Mouse (Mus musculus): Measurements from ENCODE around the gene Zdhhc22. TPM values are rescaled to one million over a fixed set of nuclear protein-coding genes. Genes with fewer than 3 reads are reported as not detected.

The Zdhhc22 gene
- polyA plus RNA-seq, 1 experiment from 2014 or later, result 0.43 TPM

DNA sequence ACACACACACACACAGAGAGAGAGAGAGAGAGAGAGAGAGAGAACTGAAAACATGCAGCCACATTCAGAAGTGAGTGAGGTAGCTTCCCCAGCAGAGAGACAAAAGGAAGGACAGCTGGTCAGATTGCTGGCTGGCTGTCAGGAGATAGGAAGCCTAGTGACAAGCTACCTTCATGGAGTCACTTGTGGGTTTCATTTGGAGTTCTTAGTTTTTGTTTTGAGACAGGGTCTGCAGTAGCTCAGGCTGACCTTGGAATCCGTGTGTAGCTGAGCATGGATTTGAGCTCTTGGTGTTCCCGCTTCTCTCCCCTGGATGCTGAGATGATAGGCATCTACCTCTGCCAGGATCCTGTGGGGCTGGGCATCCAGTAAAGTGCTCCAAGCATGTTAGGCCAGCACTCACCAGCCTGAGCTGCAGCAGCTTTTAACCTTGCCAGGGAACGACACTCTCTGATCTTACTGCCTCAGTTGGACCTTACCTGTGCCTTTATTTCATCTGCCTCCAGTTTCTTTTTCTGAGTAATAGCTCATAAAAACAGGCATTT is 29.4 kb downstream of the Zdhhc22 start:
- no peaks in the 10 kb centered on the region for H3K4me1 ChIP-seq (ENCODE audit: control insufficient read depth, insufficient read depth, low read length)
- 90% methylated on average over 3 of the region's 3 CpGs for WGBS
- H3K9me3 ChIP-seq (replicated peaks; ENCODE audit: control insufficient read depth, low read length), result no peaks in the 10 kb centered on the region
- H3K4me3 ChIP-seq (replicated peaks; ENCODE audit: low read length), result no peak overlapping the region
- no peak for ATAC-seq (ENCODE audit: insufficient read depth, low FRiP score)
- no peak overlapping the region for H3K4me2 ChIP-seq (ENCODE audit: low read depth, low read length)
- peaks cover 14% of the 10 kb centered on the region; the same call in 1 of the 2 replicates for H3K36me3 ChIP-seq (ENCODE audit: control insufficient read depth, insufficient read depth, low read length)
- H3K9ac ChIP-seq (ENCODE audit: low read length), result no peak overlapping the region
- H3K27me3 ChIP-seq (ENCODE audit: control insufficient read depth, insufficient read depth, low read length), result no peaks in the 10 kb centered on the region
- H3K27ac ChIP-seq (ENCODE audit: low read length), result no peak overlapping the region

DNA sequence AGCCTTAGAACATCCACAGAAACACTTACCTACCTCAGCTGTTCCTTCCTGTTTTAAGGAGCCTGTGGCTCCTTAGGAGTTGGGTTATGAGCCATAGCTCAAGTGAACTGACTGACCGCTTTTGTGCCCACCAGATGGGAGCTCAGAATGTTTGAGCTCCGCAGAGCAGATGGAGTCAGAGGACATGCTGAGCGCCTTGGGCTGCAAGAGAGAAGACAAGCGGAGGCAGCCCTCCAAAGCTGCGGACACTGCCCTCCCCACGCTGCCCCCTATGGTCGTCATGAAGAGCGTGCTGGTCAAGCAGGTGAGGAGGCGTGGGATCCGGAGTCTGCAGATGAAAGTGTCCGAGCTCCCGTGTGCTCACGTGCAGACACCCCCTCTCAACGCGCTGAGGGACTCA is 30.1 kb downstream of the Zdhhc22 start:
- no peak overlapping the region for H3K4me2 ChIP-seq (ENCODE audit: low read depth, low read length)
- no peak overlapping the region for H3K4me3 ChIP-seq (replicated peaks; ENCODE audit: low read length)
- no peak overlapping the region for H3K9ac ChIP-seq (ENCODE audit: low read length)
- no peak overlapping the region for H3K27ac ChIP-seq (ENCODE audit: low read length)
- peaks cover 16% of the 10 kb centered on the region; the same call in 1 of the 2 replicates for H3K36me3 ChIP-seq (ENCODE audit: control insufficient read depth, insufficient read depth, low read length)
- ATAC-seq (ENCODE audit: insufficient read depth, low FRiP score), result no peak
- H3K9me3 ChIP-seq (replicated peaks; ENCODE audit: control insufficient read depth, low read length), result no peaks in the 10 kb centered on the region
- no peaks in the 10 kb centered on the region for H3K4me1 ChIP-seq (ENCODE audit: control insufficient read depth, insufficient read depth, low read length)
- 89% methylated on average over 15 of the region's 15 CpGs for WGBS
- H3K27me3 ChIP-seq (ENCODE audit: control insufficient read depth, insufficient read depth, low read length), result no peaks in the 10 kb centered on the region

DNA sequence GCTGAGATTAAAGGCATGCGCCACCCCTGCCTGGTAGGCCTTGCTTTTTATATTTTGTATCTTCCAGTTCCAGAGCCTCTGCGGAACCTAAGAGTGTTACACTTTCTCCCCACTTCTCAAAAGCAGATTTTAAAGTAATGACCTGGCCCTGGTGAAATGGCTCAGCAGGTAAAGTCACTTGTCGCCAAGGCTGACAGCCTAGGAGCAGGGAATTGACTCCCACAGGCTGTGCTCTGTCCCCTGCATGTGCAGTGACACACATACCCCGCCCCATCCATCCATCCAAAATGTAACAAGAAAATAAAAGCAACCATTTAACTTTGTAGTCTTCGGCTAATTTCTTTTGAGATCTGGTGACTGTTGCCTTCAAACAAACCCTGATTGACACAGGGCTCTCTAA is 30.6 kb downstream of the Zdhhc22 start:
- Histone ChIP-seq H3K27ac (ENCODE audit: low read length) (no peak overlapping the region), H3K27me3 (ENCODE audit: control insufficient read depth, insufficient read depth, low read length) (no peaks in the 10 kb centered on the region), H3K4me1 (ENCODE audit: control insufficient read depth, insufficient read depth, low read length) (no peaks in the 10 kb centered on the region), H3K4me3 (replicated peaks; ENCODE audit: low read length) (no peak overlapping the region), H3K36me3 (ENCODE audit: control insufficient read depth, insufficient read depth, low read length) (peaks cover 19% of the 10 kb centered on the region; the same call in 1 of the 2 replicates), H3K9ac (ENCODE audit: low read length) (no peak overlapping the region), H3K9me3 (replicated peaks; ENCODE audit: control insufficient read depth, low read length) (no peaks in the 10 kb centered on the region), H3K4me2 (ENCODE audit: low read depth, low read length) (no peak overlapping the region)
- no peak for ATAC-seq (ENCODE audit: insufficient read depth, low FRiP score)
- 93% methylated on average over 5 of the region's 5 CpGs for WGBS

DNA sequence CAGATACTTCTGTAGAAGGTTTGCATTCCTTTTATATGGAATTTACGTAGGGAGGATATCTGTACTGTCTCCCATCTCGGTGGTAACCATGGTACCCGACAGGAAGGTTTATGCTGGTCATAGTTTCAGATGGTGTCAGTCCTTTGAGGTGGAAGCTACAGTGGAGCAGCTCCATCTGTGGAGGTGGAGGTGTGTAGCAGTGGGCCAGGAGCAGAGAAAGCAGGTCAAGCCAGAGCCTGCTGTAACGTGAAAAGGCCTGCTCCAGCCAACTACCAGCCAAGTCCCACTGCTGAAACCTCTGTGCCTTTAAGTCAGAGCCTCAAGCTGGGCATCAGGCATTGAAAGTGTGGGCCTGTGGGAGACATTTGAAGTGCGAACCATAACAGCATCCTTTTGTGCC is 31.7 kb downstream of the Zdhhc22 start:
- no peak for ATAC-seq (ENCODE audit: insufficient read depth, low FRiP score)
- no peak overlapping the region for H3K4me3 ChIP-seq (replicated peaks; ENCODE audit: low read length)
- no peak overlapping the region for H3K4me2 ChIP-seq (ENCODE audit: low read depth, low read length)
- no peaks in the 10 kb centered on the region for H3K9me3 ChIP-seq (replicated peaks; ENCODE audit: control insufficient read depth, low read length)
- WGBS, result 86% methylated on average over 5 of the region's 5 CpGs
- no peak overlapping the region for H3K27ac ChIP-seq (ENCODE audit: low read length)
- H3K9ac ChIP-seq (ENCODE audit: low read length), result no peak overlapping the region
- H3K4me1 ChIP-seq (ENCODE audit: control insufficient read depth, insufficient read depth, low read length), result no peaks in the 10 kb centered on the region
- H3K27me3 ChIP-seq (ENCODE audit: control insufficient read depth, insufficient read depth, low read length), result no peaks in the 10 kb centered on the region
- H3K36me3 ChIP-seq (ENCODE audit: control insufficient read depth, insufficient read depth, low read length), result peaks cover 24% of the 10 kb centered on the region

DNA sequence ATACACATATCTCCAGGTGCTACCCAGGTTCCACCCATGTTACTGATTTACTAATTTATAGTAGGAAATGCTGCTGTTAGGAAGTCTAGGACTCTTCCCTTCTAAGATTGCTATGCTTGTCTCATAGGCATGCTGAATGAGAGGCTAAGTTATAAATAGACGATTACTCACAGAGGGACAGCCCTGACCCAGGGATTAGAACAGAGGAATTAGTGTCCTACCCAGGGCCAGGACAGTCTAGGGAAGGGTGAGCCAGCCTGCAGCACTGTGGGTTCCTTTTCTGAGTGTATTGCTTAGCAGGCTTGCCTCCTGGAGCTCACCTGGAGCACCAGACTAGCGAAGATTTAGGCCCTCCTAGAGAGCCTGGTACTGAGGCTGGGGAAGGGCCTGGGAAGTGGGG is 34.3 kb downstream of the Zdhhc22 start:
- H3K4me3 ChIP-seq (replicated peaks; ENCODE audit: low read length), result no peak overlapping the region
- H3K4me2 ChIP-seq (ENCODE audit: low read depth, low read length), result no peak overlapping the region
- no peak overlapping the region for H3K27ac ChIP-seq (ENCODE audit: low read length)
- H3K27me3 ChIP-seq (ENCODE audit: control insufficient read depth, insufficient read depth, low read length), result no peaks in the 10 kb centered on the region
- WGBS, result 77% methylated on average over 2 of the region's 2 CpGs
- H3K9ac ChIP-seq (ENCODE audit: low read length), result no peak overlapping the region
- ATAC-seq (ENCODE audit: insufficient read depth, low FRiP score), result no peak
- H3K4me1 ChIP-seq (ENCODE audit: control insufficient read depth, insufficient read depth, low read length), result no peaks in the 10 kb centered on the region
- peaks cover 21% of the 10 kb centered on the region for H3K36me3 ChIP-seq (ENCODE audit: control insufficient read depth, insufficient read depth, low read length)
- H3K9me3 ChIP-seq (replicated peaks; ENCODE audit: control insufficient read depth, low read length), result no peaks in the 10 kb centered on the region

DNA sequence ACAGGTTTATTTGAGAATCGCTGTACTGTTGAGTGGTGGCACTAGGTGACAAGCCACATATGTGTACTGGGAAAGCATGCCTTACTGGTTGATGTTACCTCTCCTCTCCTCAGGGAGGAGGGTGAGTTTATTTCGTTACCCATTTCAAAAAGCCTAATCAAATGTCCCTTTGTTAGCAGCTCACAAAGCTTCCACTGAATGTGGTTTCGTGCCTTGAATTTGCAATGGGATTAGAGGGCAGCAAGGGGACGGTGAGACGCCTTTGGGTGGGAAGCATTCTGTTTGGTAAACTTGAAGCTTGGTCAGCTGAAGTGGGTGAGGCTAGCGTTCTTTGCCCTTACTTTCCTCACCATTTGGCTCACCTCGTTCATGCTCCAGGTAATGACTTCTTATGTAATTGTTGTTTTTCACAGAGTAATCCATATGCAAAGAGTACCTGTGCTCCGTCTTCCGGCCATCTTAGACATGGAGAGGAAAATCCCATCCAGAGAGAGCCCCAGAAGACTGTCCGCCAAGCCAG is 37.8 kb downstream of the Zdhhc22 start:
- H3K27me3 ChIP-seq (ENCODE audit: control insufficient read depth, insufficient read depth, low read length), result no peaks in the 10 kb centered on the region
- H3K9me3 ChIP-seq (replicated peaks; ENCODE audit: control insufficient read depth, low read length), result no peaks in the 10 kb centered on the region
- H3K4me3 ChIP-seq (replicated peaks; ENCODE audit: low read length), result no peak overlapping the region
- peak overlapping the region; percentile 18; the same call in 1 of the 2 replicates for H3K27ac ChIP-seq (ENCODE audit: low read length)
- peaks cover 15% of the 10 kb centered on the region for H3K36me3 ChIP-seq (ENCODE audit: control insufficient read depth, insufficient read depth, low read length)
- peaks cover 16% of the 10 kb centered on the region for H3K4me1 ChIP-seq (ENCODE audit: control insufficient read depth, insufficient read depth, low read length)
- H3K4me2 ChIP-seq (ENCODE audit: low read depth, low read length), result no peak overlapping the region
- no peak overlapping the region for H3K9ac ChIP-seq (ENCODE audit: low read length)
- no peak for ATAC-seq (ENCODE audit: insufficient read depth, low FRiP score)
- 85% methylated on average over 10 of the region's 10 CpGs for WGBS

DNA sequence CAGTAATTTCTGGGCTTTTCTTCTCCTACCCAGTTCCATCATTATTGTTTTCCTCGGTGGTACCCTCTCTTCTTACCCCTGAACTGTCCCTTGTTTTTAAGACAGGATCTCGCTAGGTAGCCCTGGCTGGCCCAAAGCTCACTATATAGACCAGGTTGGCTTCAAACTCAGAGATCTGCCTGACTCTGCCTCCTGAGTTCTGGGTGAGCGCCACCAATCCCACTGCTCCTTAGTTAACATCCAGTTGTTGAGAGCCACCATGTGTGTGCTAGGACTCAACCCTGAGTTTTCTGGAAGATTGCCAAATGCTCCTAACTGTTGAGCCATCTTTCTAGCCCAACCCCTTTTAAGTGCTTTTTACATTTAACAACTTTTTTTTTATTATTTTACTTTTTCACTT is 39.3 kb downstream of the Zdhhc22 start:
- H3K4me2 ChIP-seq (ENCODE audit: low read depth, low read length), result no peak overlapping the region
- no peak for ATAC-seq (ENCODE audit: insufficient read depth, low FRiP score)
- H3K9me3 ChIP-seq (replicated peaks; ENCODE audit: control insufficient read depth, low read length), result no peaks in the 10 kb centered on the region
- H3K4me3 ChIP-seq (replicated peaks; ENCODE audit: low read length), result no peak overlapping the region
- no peak overlapping the region for H3K27ac ChIP-seq (ENCODE audit: low read length)
- H3K27me3 ChIP-seq (ENCODE audit: control insufficient read depth, insufficient read depth, low read length), result no peaks in the 10 kb centered on the region
- H3K4me1 ChIP-seq (ENCODE audit: control insufficient read depth, insufficient read depth, low read length), result peaks cover 20% of the 10 kb centered on the region
- peaks cover 15% of the 10 kb centered on the region for H3K36me3 ChIP-seq (ENCODE audit: control insufficient read depth, insufficient read depth, low read length)
- no peak overlapping the region for H3K9ac ChIP-seq (ENCODE audit: low read length)
- WGBS, result 95% methylated on average over 3 of the region's 3 CpGs

DNA sequence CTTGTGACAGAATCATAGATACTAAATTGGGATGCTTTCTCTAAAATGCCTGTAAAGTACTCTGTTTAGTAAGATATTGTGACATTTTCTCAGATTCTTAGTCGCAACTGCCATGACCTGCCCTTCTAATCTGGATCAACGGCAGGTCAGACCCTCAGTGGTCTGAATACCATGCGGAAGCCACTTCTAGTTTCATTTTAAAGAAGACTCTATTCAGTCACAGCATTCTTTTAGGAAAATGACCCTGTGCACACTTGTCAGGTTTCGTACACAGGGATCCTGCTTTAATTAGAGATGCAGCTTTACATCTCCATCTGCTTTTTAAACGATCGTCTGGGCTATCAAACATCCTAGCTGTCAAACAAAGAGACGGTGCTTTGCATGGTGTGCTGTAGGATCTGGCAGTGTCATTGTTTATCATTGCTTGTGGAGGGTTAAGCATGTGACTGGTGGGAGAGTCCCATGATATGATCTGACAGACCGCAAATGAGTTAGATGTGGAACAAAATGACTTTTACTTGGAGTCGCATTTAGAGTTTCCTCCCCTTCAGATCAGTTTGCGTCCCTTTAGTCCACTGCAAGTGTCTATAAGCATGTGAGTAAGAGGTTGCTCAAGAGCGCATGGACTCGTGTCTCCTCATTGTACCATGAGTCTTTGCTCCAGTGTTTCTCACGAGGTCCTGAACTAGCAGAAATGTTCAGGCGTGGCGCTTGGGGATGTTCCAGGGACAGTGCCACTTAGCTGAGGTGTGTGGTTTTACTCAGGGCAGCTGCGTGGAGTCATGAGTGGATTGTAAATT is 39.9 kb downstream of the Zdhhc22 start:
- H3K4me2 ChIP-seq (ENCODE audit: low read depth, low read length), result no peak overlapping the region
- no peak for ATAC-seq (ENCODE audit: insufficient read depth, low FRiP score)
- peak overlapping the region; percentile 23; the same call in 1 of the 2 replicates for H3K9ac ChIP-seq (ENCODE audit: low read length)
- 62% methylated on average over 16 of the region's 16 CpGs for WGBS
- H3K27ac ChIP-seq (ENCODE audit: low read length), result no peak overlapping the region
- H3K36me3 ChIP-seq (ENCODE audit: control insufficient read depth, insufficient read depth, low read length), result peaks cover 15% of the 10 kb centered on the region
- no peaks in the 10 kb centered on the region for H3K9me3 ChIP-seq (replicated peaks; ENCODE audit: control insufficient read depth, low read length)
- peaks cover 22% of the 10 kb centered on the region for H3K4me1 ChIP-seq (ENCODE audit: control insufficient read depth, insufficient read depth, low read length)
- no peaks in the 10 kb centered on the region for H3K27me3 ChIP-seq (ENCODE audit: control insufficient read depth, insufficient read depth, low read length)
- no peak overlapping the region for H3K4me3 ChIP-seq (replicated peaks; ENCODE audit: low read length)

DNA sequence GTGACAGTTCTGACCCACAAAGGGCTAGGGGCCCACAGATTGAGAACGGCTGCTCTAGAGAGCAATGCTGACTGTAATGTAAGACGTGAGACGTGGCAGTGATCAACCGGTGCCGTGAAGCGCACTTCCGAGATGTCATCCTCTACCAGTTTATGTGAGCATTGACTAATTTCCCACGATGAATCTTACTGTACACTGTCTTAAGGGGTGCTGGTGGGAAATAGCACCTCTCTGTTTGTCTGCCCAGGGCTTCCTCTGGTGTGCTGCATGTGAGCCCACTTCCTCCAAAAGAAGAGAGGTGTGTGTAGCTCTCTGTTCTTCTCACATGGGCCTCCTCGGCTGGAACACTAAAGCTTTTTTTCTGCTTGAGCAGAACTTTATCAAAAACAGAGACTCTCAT is 40.7 kb downstream of the Zdhhc22 start:
- Histone ChIP-seq H3K4me1 (ENCODE audit: control insufficient read depth, insufficient read depth, low read length) (peaks cover 22% of the 10 kb centered on the region), H3K9ac (ENCODE audit: low read length) (no peak overlapping the region), H3K4me2 (ENCODE audit: low read depth, low read length) (no peak overlapping the region), H3K4me3 (replicated peaks; ENCODE audit: low read length) (no peak overlapping the region), H3K27ac (ENCODE audit: low read length) (no peak overlapping the region), H3K36me3 (ENCODE audit: control insufficient read depth, insufficient read depth, low read length) (peaks cover 10% of the 10 kb centered on the region), H3K27me3 (ENCODE audit: control insufficient read depth, insufficient read depth, low read length) (no peaks in the 10 kb centered on the region), H3K9me3 (replicated peaks; ENCODE audit: control insufficient read depth, low read length) (no peaks in the 10 kb centered on the region)
- no peak for ATAC-seq (ENCODE audit: insufficient read depth, low FRiP score)
- WGBS, result 74% methylated on average over 9 of the region's 9 CpGs
